Mouse (Mus musculus): Measurements from ENCODE around the gene Itfg2. TPM values are rescaled to one million over a fixed set of nuclear protein-coding genes. Genes with fewer than 3 reads are reported as not detected.

Gene Itfg2
- total RNA-seq, 2 experiments from 2014 or later = 14.4 to 15.1 TPM

- peak; percentile 48 for DNase-seq
These were observed 10.7 kb upstream of the Itfg2 start for GRCm38 (mm10) chr6:128435474-128435873.

- DNase-seq = no peak
These were observed 8.8 kb upstream of the Itfg2 start for GRCm38 (mm10) chr6:128433566-128433965.

GRCm38 (mm10) chr6:128432356-128432915 is 7.7 kb upstream of the Itfg2 start:
- DNase-seq = no peak

- no peak for DNase-seq
These were observed 5.1 kb upstream of the Itfg2 start for GRCm38 (mm10) chr6:128429826-128430225.

GRCm38 (mm10) chr6:128429300-128429699 is 4.6 kb upstream of the Itfg2 start:
- DNase-seq = no peak

- no peak for DNase-seq
These were observed 2.8 kb upstream of the Itfg2 start for GRCm38 (mm10) chr6:128427571-128427970.

- no peak for DNase-seq
These were observed 315 bp upstream of the Itfg2 start for GRCm38 (mm10) chr6:128425046-128425445.

GRCm38 (mm10) chr6:128423496-128424268 is 1.0 kb downstream of the Itfg2 start:
- DNase-seq = no peak

- no peak for DNase-seq
These were observed 3.3 kb downstream of the Itfg2 start for GRCm38 (mm10) chr6:128421480-128421879.

- no peak for DNase-seq
These were observed 3.7 kb downstream of the Itfg2 start for GRCm38 (mm10) chr6:128421036-128421435.

GRCm38 (mm10) chr6:128418076-128418475 is 6.7 kb downstream of the Itfg2 start:
- no peak for DNase-seq

- no peak for DNase-seq
These were observed 8.6 kb downstream of the Itfg2 start for GRCm38 (mm10) chr6:128416169-128416568.

GRCm38 (mm10) chr6:128411115-128411514 is 13.6 kb downstream of the Itfg2 start:
- no peak for DNase-seq

GRCm38 (mm10) chr6:128410305-128410704 is 14.4 kb downstream of the Itfg2 start:
- DNase-seq = no peak

- DNase-seq = no peak
These were observed 16.1 kb downstream of the Itfg2 start for GRCm38 (mm10) chr6:128408544-128409125.

- DNase-seq = no peak
These were observed 20.0 kb downstream of the Itfg2 start for GRCm38 (mm10) chr6:128404708-128405107.

GRCm38 (mm10) chr6:128399421-128400185 is 25.1 kb downstream of the Itfg2 start:
- no peak for DNase-seq

GRCm38 (mm10) chr6:128398996-128399395 is 25.7 kb downstream of the Itfg2 start, which contains the start of gene Nrip2:
TSS of gene Nrip2 (plus strand) at chr6:128399296.
- DNase-seq = no peak

GRCm38 (mm10) chr6:128397574-128398261 is 27.0 kb downstream of the Itfg2 start:
- DNase-seq = no peak

GRCm38 (mm10) chr6:128390683-128391082 is 34.0 kb downstream of the Itfg2 start:
- DNase-seq = no peak

- no peak for DNase-seq
These were observed 35.5 kb downstream of the Itfg2 start for GRCm38 (mm10) chr6:128389185-128389584.

GRCm38 (mm10) chr6:128385026-128385425 is 39.7 kb downstream of the Itfg2 start:
- DNase-seq = no peak
